Mouse (Mus musculus) thymus, adult 2 months (tissue): ENCODE results near the gene Gpr137b.
"Not testable (repeated sequence)": the region's sequence is repeated elsewhere in the genome, so short reads cannot be mapped to it uniquely, and the experiment has no call there.

Experiments used
- CTCF ChIP-seq: fragments of 200-500 bp; IDR thresholded peaks from 2 replicates; pipeline ENCODE4 v1.5.1; 2012; ENCODE audit warnings: mild to moderate bottlenecking, control low read depth, low read length, moderate library complexity, borderline replicate concordance; ENCODE audit not compliant: control insufficient read depth, poor library complexity, insufficient read depth; ENCODE audit errors: extremely low read depth
- POLR2A ChIP-seq: fragments of 200-500 bp; IDR thresholded peaks from 2 replicates; pipeline ENCODE4 v1.6.1; 2012; ENCODE audit warnings: mild to moderate bottlenecking, low read length, control low read depth, moderate library complexity; ENCODE audit not compliant: control insufficient read depth, poor library complexity, insufficient read depth; ENCODE audit errors: extremely low read depth

GRCm38 (mm10) chr13:13347634-13348412 lies 46.0 kb downstream of the Gpr137b start:
- not testable (repeated sequence) for TF ChIP-seq CTCF, POLR2A
